Mouse (Mus musculus): Measurements from ENCODE around the gene Slc4a1ap.
"Not testable (repeated sequence)": the region's sequence is repeated elsewhere in the genome, so short reads cannot be mapped to it uniquely, and the experiment has no call there.

GRCm38 (mm10) chr5:31588672-31589071 is 61.9 kb downstream of the Slc4a1ap start:
- peak; percentile 47 for TF ChIP-seq CTCF (IDR thresholded peaks at IDR 0.05)
- TF ChIP-seq EP300 (IDR thresholded peaks at IDR 0.05), result not testable (repeated sequence)

Measured in lung, postnatal 0 days (tissue).